Mouse (Mus musculus) G1E (cell line): ENCODE results near the gene Higd1a. TPM values are rescaled to one million over a fixed set of nuclear protein-coding genes. Genes with fewer than 3 reads are reported as not detected.

Experiments used
- ATAC-seq: 2 replicates; pipeline ENCODE4 v1.8.0; 2016; ENCODE audit warnings: mild to moderate bottlenecking; ENCODE audit not compliant: insufficient number of reproducible peaks, poor library complexity, low FRiP score, severe bottlenecking; ENCODE audit errors: extremely low read depth
- DNase-seq: peaks from one replicate; pipeline ENCODE4 v3.0.0; 2012; ENCODE audit warnings: low spot score
- H3K27me3 ChIP-seq: 2 replicates; pipeline ENCODE4 v1.6.1; 2012; ENCODE audit warnings: mild to moderate bottlenecking, low read length, inconsistent platforms; ENCODE audit not compliant: insufficient read depth
- H3K36me3 ChIP-seq: replicated peaks from 2 replicates; pipeline ENCODE3; 2012; ENCODE audit warnings: mild to moderate bottlenecking, inconsistent platforms
- H3K4me1 ChIP-seq: 2 replicates; pipeline ENCODE4 v1.6.1; 2012; ENCODE audit warnings: low read depth, low read length, inconsistent platforms, mixed read lengths; ENCODE audit not compliant: insufficient read depth
- H3K4me3 ChIP-seq: 2 replicates; pipeline ENCODE4 v1.5.1; 2012; ENCODE audit warnings: low read depth, mild to moderate bottlenecking, inconsistent platforms, low read length, moderate library complexity, mixed read lengths
- H3K9me3 ChIP-seq: replicated peaks from 2 replicates; pipeline ENCODE4 v1.6.1; 2012; ENCODE audit warnings: inconsistent platforms
- CTCF ChIP-seq: IDR thresholded peaks from 2 replicates; pipeline ENCODE4 v1.5.1; 2012; ENCODE audit warnings: low read depth, low read length, inconsistent platforms, mixed read lengths
- GATA1 ChIP-seq: IDR thresholded peaks from 2 replicates; pipeline ENCODE4 v1.6.1; 2012; ENCODE audit warnings: borderline replicate concordance, low read length, inconsistent platforms, mixed read lengths
- GATA2 ChIP-seq: IDR thresholded peaks from 2 replicates; pipeline ENCODE4 v1.6.1; 2012; ENCODE audit warnings: low read depth, low read length, inconsistent platforms, borderline replicate concordance
- POLR2AphosphoS5 ChIP-seq: IDR thresholded peaks from 2 replicates; pipeline ENCODE4 v1.6.1; 2012; ENCODE audit warnings: low read depth, low read length, inconsistent platforms; ENCODE audit not compliant: insufficient replicate concordance
- TAL1 ChIP-seq: conservative IDR thresholded peaks from 2 replicates; pipeline ENCODE4 v1.6.1; 2012; ENCODE audit warnings: low read depth, low read length, inconsistent platforms, mixed read lengths
- polyA plus RNA-seq: library from polyadenylated mRNA; stranded (reverse); fragments of >175 nt; gene quantifications from 2 replicates; pipeline ENCODE4 v1.2.3, GENCODE M21; 2012
- total RNA-seq, 2 experiments: library from RNA; stranded (forward) in 1 of 2; stranded (reverse) in 1 of 2; fragments of 200-1000 nt in 1 of 2; fragments of >200 nt in 1 of 2; fragmentation: Nextera tagmentation in 1 of 2; gene quantifications; 2 replicates each; pipeline ENCODE4 v1.2.3; 2014 to 2017

Gene Higd1a
- total RNA-seq (2014; fragmentation: Nextera tagmentation) (45.8 and 54.5 TPM in 2 replicates), total RNA-seq (2017) (114 and 136 TPM in 2 replicates), polyA plus RNA-seq (71.6 and 73.3 TPM in 2 replicates)

DNA sequence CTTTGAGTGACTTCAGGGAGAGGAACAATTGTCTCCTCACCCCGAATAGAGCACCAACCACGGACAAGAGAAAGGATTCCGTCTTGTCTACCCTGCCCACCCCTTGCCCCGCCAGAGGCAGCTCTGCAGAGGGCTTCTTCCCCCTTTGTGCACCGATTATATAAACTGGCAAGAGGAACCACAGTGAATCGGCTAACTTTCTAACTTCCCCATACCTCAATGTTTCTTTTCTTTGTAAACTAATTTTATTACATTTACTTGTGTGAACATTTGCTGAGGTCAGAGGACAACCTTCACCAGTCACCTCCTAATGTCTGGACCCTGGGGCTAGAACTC is at the start of gene Higd1a:
Gene Higd1a, minus strand, starts transcription at position 210 of the 336 bp plus-strand sequence.
- Histone ChIP-seq H3K9me3 (no peaks in the 10 kb centered on the region), H3K36me3 (peaks cover 42% of the 10 kb centered on the region), H3K4me3 (peak within 1 kb of the TSS; percentile 97), H3K27me3 (no peaks in the 10 kb centered on the region), H3K4me1 (peaks cover 49% of the 10 kb centered on the region)
- TF ChIP-seq POLR2AphosphoS5: peak; percentile 85; the same call in 1 of the 2 replicates
- no peak for TF ChIP-seq CTCF
- no peak for TF ChIP-seq GATA2
- TF ChIP-seq GATA1: no peak
- TF ChIP-seq TAL1: no peak
- ATAC-seq: no peak; the same call in 1 of the 2 replicates
- no peak for DNase-seq

DNA sequence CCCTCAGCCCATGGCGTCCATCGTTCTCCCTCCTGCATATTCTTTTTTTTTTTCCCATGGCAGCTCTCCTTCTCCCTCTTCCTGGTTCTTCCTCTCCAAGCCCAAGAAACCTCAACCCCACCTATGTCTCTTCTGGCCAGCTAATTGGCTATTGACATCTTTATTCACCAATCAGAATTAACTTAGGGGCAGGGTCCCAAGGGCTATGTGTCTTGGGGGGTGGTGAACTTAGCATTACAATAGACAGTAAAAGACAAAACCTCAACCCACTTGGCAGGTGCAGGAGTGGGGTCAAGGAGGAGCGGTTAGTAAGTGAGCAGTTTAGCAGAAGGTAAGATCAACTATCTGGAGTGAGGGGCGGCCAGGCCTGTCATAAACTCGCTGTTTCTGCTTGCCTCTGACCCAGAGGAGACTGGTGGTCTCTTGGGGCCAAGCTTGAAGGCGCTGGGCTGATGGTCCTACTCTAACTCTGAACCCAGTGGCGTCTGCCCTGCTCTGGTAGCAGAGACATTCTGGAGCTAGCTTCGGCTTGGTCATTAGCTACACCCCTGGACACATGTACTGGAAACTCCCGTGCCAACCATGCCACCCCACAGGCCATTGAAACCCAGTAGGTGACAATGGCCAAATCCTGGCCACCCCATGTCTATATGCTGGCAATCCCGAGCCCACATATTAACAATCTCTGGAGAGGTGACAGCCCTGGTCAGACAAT is 49.4 kb upstream of the Higd1a start:
- TF ChIP-seq POLR2AphosphoS5 (no peak), CTCF (no peak), GATA2 (no peak)
- no peak for DNase-seq
- Histone ChIP-seq H3K4me1 (no peaks in the 10 kb centered on the region), H3K4me3 (no peak overlapping the region), H3K36me3 (no peaks in the 10 kb centered on the region), H3K27me3 (peaks cover 2% of the 10 kb centered on the region), H3K9me3 (no peaks in the 10 kb centered on the region)
- no peak for ATAC-seq

DNA sequence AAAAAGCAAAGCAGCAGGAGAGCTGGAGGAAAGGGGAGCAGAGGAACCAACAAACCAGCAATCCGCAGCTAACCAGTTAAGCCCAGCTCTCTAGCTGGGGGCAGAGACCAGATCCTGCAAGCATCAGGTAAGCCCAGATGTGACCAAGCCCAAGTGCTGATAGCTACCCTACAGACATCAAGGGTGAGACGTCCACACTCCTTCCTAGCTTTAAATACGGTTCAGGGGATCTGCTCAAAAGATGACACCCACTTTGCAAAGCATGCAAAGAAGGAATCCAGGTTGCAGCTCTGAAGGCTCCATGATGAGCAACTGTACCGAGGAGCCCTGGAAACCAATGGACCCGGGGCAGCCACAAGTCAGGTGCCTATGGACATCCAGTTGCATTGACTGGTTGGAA is 48.3 kb upstream of the Higd1a start:
- no peak for TF ChIP-seq GATA2
- no peak for TF ChIP-seq POLR2AphosphoS5
- TF ChIP-seq CTCF: no peak
- TF ChIP-seq TAL1: no peak
- H3K4me1 ChIP-seq: no peaks in the 10 kb centered on the region
- no peak overlapping the region for H3K4me3 ChIP-seq
- no peaks in the 10 kb centered on the region for H3K9me3 ChIP-seq
- H3K36me3 ChIP-seq: no peaks in the 10 kb centered on the region
- ATAC-seq (no peak), DNase-seq (no peak)
- peaks cover 8% of the 10 kb centered on the region for H3K27me3 ChIP-seq

DNA sequence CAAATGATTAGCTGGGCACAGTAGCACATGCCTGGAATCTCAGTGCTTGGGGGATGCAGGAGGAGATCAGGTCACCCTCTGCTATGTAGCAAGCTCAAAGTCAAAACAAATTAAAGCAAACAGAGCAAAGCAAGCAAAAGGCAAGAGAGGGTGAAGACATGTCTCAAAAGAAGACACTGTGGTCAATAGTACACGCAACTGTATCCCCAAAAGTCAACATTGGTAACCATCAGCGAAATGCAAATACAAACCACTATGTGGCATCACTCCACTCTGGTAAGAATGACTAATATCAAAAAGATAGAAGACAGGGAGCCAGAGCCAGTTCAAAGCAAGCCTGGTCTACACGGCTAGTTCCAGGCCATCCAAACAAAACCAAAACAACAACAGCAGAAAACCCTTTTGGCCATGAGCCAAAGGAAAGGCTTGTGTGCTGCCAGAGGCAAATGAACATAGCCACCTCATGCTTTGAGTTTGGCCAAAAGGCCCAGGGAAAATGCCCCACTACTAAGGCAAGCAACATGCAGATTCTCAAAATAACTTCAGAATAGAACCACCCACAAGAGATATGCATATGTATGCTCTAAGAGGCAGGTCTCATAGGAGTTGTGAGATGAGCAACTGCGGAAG is 47.5 kb upstream of the Higd1a start:
- Histone ChIP-seq H3K36me3 (no peaks in the 10 kb centered on the region), H3K4me1 (no peaks in the 10 kb centered on the region), H3K4me3 (no peak overlapping the region), H3K27me3 (peaks cover 11% of the 10 kb centered on the region), H3K9me3 (no peaks in the 10 kb centered on the region)
- ATAC-seq (no peak), DNase-seq (no peak)
- TF ChIP-seq CTCF (no peak), POLR2AphosphoS5 (no peak)

DNA sequence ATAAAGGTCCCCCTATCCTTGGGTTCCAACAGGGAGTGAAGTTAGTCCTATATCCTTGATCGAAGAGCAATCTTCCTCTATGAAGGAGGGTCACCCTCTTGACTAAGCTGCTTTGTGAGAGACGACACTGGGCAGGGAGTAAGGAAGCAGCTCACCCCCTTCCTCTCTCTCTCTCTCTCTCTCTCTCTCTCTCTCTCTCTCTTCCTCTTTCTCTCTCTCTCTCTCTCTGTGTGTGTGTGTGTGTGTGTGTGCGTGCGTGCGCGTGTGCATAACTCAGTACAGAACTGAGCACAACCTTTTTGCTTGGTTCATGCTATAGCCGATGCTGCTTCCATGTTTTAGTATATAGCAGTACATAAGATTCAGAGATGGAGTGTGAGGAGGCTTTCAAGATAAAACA is 46.8 kb upstream of the Higd1a start:
- H3K27me3 ChIP-seq: peaks cover 11% of the 10 kb centered on the region
- ATAC-seq (no peak), DNase-seq (no peak)
- no peak overlapping the region for H3K4me3 ChIP-seq
- no peaks in the 10 kb centered on the region for H3K4me1 ChIP-seq
- H3K36me3 ChIP-seq: no peaks in the 10 kb centered on the region
- no peaks in the 10 kb centered on the region for H3K9me3 ChIP-seq
- TF ChIP-seq POLR2AphosphoS5 (no peak), CTCF (no peak), GATA1 (no peak), GATA2 (no peak), TAL1 (no peak)

DNA sequence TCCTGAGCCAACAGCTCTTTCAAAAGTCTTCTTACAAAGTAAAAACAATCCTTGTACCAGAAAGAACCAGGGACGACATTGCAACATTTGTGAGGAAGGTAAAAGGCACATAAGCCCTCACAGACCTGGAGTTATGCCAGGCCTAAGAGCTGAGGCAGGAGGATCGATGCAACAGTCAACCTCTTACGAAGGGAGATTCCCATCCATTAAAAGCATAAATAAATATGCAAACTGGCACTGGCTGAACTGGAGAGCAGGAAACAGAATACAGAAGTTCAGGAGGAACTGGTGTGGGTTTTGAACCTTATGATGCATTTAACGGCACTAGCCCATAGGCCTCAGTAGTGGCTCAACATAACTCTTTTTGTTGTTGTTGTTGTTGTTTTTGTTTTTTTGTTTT is 46.2 kb upstream of the Higd1a start:
- H3K9me3 ChIP-seq: no peaks in the 10 kb centered on the region
- H3K36me3 ChIP-seq: no peaks in the 10 kb centered on the region
- no peak for DNase-seq
- H3K4me1 ChIP-seq: no peaks in the 10 kb centered on the region
- TF ChIP-seq CTCF: no peak
- no peak for TF ChIP-seq TAL1
- no peak for TF ChIP-seq POLR2AphosphoS5
- TF ChIP-seq GATA1: no peak
- TF ChIP-seq GATA2: no peak
- peaks cover 11% of the 10 kb centered on the region for H3K27me3 ChIP-seq
- no peak overlapping the region for H3K4me3 ChIP-seq
- no peak for ATAC-seq
